In the genomic region with DNA sequence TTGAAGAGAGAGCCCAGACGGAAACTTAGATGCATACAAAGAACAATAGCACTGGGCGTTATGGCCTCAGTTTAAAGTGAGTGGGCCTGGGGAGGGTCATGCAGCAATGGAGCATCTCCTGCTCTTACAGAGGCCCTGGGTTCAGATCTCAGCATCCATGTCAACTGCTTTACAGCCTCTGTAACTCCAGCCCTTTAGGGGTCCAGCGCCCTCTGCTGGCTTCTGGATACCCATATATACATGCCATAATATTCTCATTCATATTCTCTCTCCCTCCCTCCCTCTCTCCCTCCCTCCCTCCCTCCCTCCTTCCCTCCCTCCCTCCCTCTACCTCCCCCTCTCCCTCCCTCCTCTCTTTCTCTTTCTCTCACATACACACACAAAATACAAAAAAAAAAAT, we compare ENCODE assay signal across 10 mouse cellular contexts. TPM values are rescaled to one million over a fixed set of nuclear protein-coding genes. Genes with fewer than 3 reads are reported as not detected.
A peak's percentile ranks its signal among the peaks of the same experiment; 100 is the strongest.
DNase-seq lines count a peak whose midpoint lies in the region; ATAC-seq lines count a peak whose summit lies in the region.
"Had no signal": no experiment of that assay in that cellular context is flagged by ENCODE, and none has a peak within 500 bp of the region (broad histone marks: within the 10 kb centered on the region; RNA-seq: fewer than 3 reads in every experiment).

No protein-coding gene starts in this region.

- no peak overlapping the region for H3K27ac ChIP-seq in heart, embryonic 12.5 days (ENCODE audit: poor library complexity, severe bottlenecking)
- H3K27ac ChIP-seq: hindbrain, postnatal 0 days had no signal

- no peak overlapping the region for H3K9ac ChIP-seq in heart, embryonic 12.5 days

- no peaks in the 10 kb centered on the region for H3K9me3 ChIP-seq in heart, embryonic 12.5 days (replicated peaks)

- peaks cover 30% of the 10 kb centered on the region for H3K4me1 ChIP-seq in heart, embryonic 12.5 days (replicated peaks)

- no peak overlapping the region for H3K4me3 ChIP-seq in heart, embryonic 12.5 days

- peak; percentile 21 for DNase-seq in heart, postnatal 4 days
- peak; percentile 62 for DNase-seq in A20 (ENCODE audit: low read depth, low spot score)
- peak; percentile 28 for DNase-seq in T-cell, adult 2 months (ENCODE audit: low spot score)
- no peak for DNase-seq in layer of hippocampus, postnatal 25 days (ENCODE audit: extremely low spot score in 1 of 2, low spot score in 1 of 2)
- DNase-seq in heart, adult 18-20 months = no peak
- no peak for DNase-seq in gastrocnemius, adult 8-10 months (ENCODE audit: low spot score in 2 of 2)
- DNase-seq: gastrocnemius, postnatal 36 days had no signal

- H3K4me2 ChIP-seq in heart, embryonic 12.5 days = no peak overlapping the region

- no peaks in the 10 kb centered on the region for H3K36me3 ChIP-seq in heart, embryonic 12.5 days

- ATAC-seq in heart, embryonic 12.5 days (ENCODE audit: insufficient number of reproducible peaks, low FRiP score) = no peak
- peak; percentile 57 for ATAC-seq in megakaryocyte-erythroid progenitor cell, adult 5-6 weeks (replicated peaks; ENCODE audit: low FRiP score, low TSS enrichment, poor library complexity, severe bottlenecking)
- ATAC-seq: hindbrain, postnatal 0 days had no signal

- H3K27me3 ChIP-seq in heart, embryonic 12.5 days (replicated peaks) = no peaks in the 10 kb centered on the region

- 66% methylated on average over 3 of the region's 3 CpGs for WGBS in heart, embryonic 12.5 days

RNA-seq across cellular contexts. Expression of a gene that starts 49.0 kb away (rescaled TPM):
- total RNA-seq in heart, postnatal 4 days (2021) = 10 to 100 TPM; 26.1 to 28.7 TPM
- polyA plus RNA-seq in heart, embryonic 12.5 days (2016; fragmentation: Nextera tagmentation; extraction: Ambion mirVana) = 32.2 and 33.1 TPM in 2 replicates
- total RNA-seq in megakaryocyte-erythroid progenitor cell, adult 5-6 weeks (2014; fragmentation: Nextera tagmentation) = 10.0 and 11.8 TPM in 2 replicates
- total RNA-seq in megakaryocyte-erythroid progenitor cell, adult 5-6 weeks (2017) = 10.1 and 13.3 TPM in 2 replicates
- total RNA-seq in layer of hippocampus, postnatal 25 days (2021) = 10 to 100 TPM; 19.0 to 25.1 TPM
- 10 to 100 TPM; 16.2 to 17.7 TPM for total RNA-seq in heart, adult 18-20 months (2021)
- total RNA-seq in gastrocnemius, adult 8-10 months (2022) = 10 to 100 TPM; 11.8 to 13.3 (median 12.6) TPM

Comparison
In these comparisons a context has a peak if more than half of its experiments do, and no peak if none do; other contexts are left out.
1. DNase-seq: peak in heart, postnatal 4 days (single experiment), A20 (single experiment) and T-cell, adult 2 months (single experiment); none in layer of hippocampus, postnatal 25 days (0 of 2), heart, adult 18-20 months (0 of 2) and gastrocnemius, adult 8-10 months (0 of 2).